Mouse (Mus musculus) hematopoietic stem cell, adult 5-6 weeks (primary cell): ENCODE measurements at regions not wholly inside any gene's neighbourhood (a gene's known extent, or its start where the extent isn't known, plus 50 kb on each side); places are given as distances from the start of the nearest gene placed in this dataset.

Source experiments
- ATAC-seq, 2 experiments: fragments of 125-278 bp in 1 of 2; replicated peaks in 1 of 2; 2 replicates each; pipeline ENCODE4 v1.8.0; 2016 to 2017; ENCODE audit warnings: inconsistent platforms in 2 of 2, mild to moderate bottlenecking in 2 of 2, moderate number of reproducible peaks in 2 of 2, low read depth in 1 of 2, moderate TSS enrichment in 1 of 2; ENCODE audit not compliant: low FRiP score in 2 of 2, poor library complexity in 2 of 2, severe bottlenecking in 2 of 2, insufficient read depth in 1 of 2, low TSS enrichment in 1 of 2

- ATAC-seq: no peak
Observed at GRCm38 (mm10) chrX:16421159-16421558, 101.5 kb upstream of the Cypt1 start.

DNA sequence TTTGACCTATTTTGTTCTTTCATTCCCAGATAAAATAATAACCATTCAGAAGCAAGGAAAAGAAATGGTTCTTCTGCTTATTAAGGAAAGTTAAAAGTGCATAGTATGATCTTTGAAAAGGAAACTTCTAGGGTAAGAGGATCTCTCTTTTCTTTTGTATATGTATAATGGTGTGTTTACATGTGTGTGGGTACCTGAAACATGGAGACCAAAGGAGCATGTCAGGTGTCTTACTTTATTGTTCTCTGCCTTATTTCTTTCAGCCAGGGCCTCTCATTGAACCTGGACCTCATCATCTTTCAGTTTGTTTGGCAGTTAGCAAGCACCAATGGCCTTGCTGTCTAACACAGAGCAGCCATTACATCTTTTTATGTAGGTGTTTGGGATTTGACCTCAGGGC, 101.0 kb upstream of the Cypt1 start:
- no peak for ATAC-seq

GRCm38 (mm10) chrX:16438088-16438487, 84.6 kb upstream of the Cypt1 start:
- no peak for ATAC-seq

GRCm38 (mm10) chrX:16450496-16451078, 72.1 kb upstream of the Cypt1 start:
- peak; percentile 66 to 76; a peak in 3 of 4 replicates for ATAC-seq
